Mouse (Mus musculus) gastrocnemius, postnatal 4 days (tissue): ENCODE measurements around the gene Tef. TPM values are rescaled to one million over a fixed set of nuclear protein-coding genes. Genes with fewer than 3 reads are reported as not detected.
A peak's percentile ranks its signal among the peaks of the same experiment; 100 is the strongest.

ENCODE experiments used
- DNase-seq, 2 experiments: peaks; one replicate each; pipeline ENCODE4 v3.0.0; 2021 to 2022; ENCODE audit warnings: low spot score in 2 of 2, mixed read lengths in 2 of 2
- total RNA-seq, 2 experiments: library from RNA; stranded (reverse); gene quantifications; 2 replicates each; pipeline ENCODE4 v1.2.3; 2021

Tef gene
- total RNA-seq, 2 experiments from 2014 or later = 112 to 117 TPM

- DNase-seq = peak; percentile 98 to 99
Measured at GRCm38 (mm10) chr15:81872262-81873136, 70.3 kb downstream of the Tef start, which contains the start of gene Aco2. TSS of gene Aco2 (plus strand) at chr15:81872309.

Other genes starting within 250 kb of the Tef start
- gene Ep300, start 217.1 kb upstream of the Tef start, total RNA-seq = 10 to 100 TPM; 41.8 to 45.3 TPM
- 10 to 100 TPM in 1 of 2 experiments, 1 to 10 TPM in 1; 8.1 to 10.9 TPM for gene L3mbtl2, start 138.5 kb upstream of the Tef start, total RNA-seq
- gene Chadl, start 105.1 kb upstream of the Tef start, total RNA-seq = 1 to 10 TPM; 3.7 to 5.2 TPM
- gene Zc3h7b, start 57.4 kb upstream of the Tef start, total RNA-seq = 10 to 100 TPM; 54.8 to 54.9 TPM
- gene Rangap1, start 56.9 kb upstream of the Tef start, total RNA-seq = 10 to 100 TPM; 37.9 to 38.5 TPM
- gene Tob2, start 56.4 kb downstream of the Tef start, total RNA-seq = 10 to 100 TPM; 34.5 to 44.1 TPM
- 10 to 100 TPM; 48.9 to 55.8 TPM for gene Phf5a, start 69.5 kb downstream of the Tef start, total RNA-seq
- 100 to 1,000 TPM; 650 to 720 TPM for gene Aco2, start 69.9 kb downstream of the Tef start, total RNA-seq
- 10 to 100 TPM; 14.1 to 16.5 TPM for gene Polr3h, start 123.8 kb downstream of the Tef start, total RNA-seq
- 1 to 10 TPM; 9.1 to 9.4 TPM for gene Csdc2, start 134.3 kb downstream of the Tef start, total RNA-seq
- gene Pmm1, start 158.5 kb downstream of the Tef start, total RNA-seq = 10 to 100 TPM; 20.3 to 21.6 TPM
- gene 1700029P11Rik, start 178.1 kb downstream of the Tef start, total RNA-seq = not detected
- gene Xrcc6, start 185.4 kb downstream of the Tef start, total RNA-seq = 10 to 100 TPM; 26.2 to 28.6 TPM
- 10 to 100 TPM; 21.9 to 23.9 TPM for gene Desi1, start 231.4 kb downstream of the Tef start, total RNA-seq
- gene Snu13, start 245.2 kb downstream of the Tef start, total RNA-seq = 10 to 100 TPM; 60.2 to 64.0 TPM